Mouse (Mus musculus) limb, embryonic 15.5 days (tissue): ENCODE data around the gene Pex7. TPM values are rescaled to one million over a fixed set of nuclear protein-coding genes. Genes with fewer than 3 reads are reported as not detected.

ENCODE experiments used
- ATAC-seq: fragments of 200-750 bp; cut with Nextera tagmentation; 2 replicates; pipeline ENCODE4 v1.8.0; 2017; ENCODE audit warnings: low read depth, moderate TSS enrichment; ENCODE audit not compliant: insufficient number of reproducible peaks, low FRiP score, low TSS enrichment
- H3K27ac ChIP-seq: fragments of 300-500 bp; sonication (generic); 2 replicates; pipeline ENCODE4 v1.5.1; 2015; ENCODE audit warnings: moderate library complexity, mild to moderate bottlenecking, inconsistent platforms
- H3K27me3 ChIP-seq: fragments of 300-500 bp; sonication (generic); 2 replicates; pipeline ENCODE4 v1.6.1; 2015; ENCODE audit warnings: inconsistent platforms
- H3K36me3 ChIP-seq: fragments of 300-500 bp; sonication (generic); 2 replicates; pipeline ENCODE4 v1.6.1; 2015; ENCODE audit warnings: inconsistent platforms
- H3K4me1 ChIP-seq: fragments of 300-500 bp; sonication (generic); 2 replicates; pipeline ENCODE4 v1.6.1; 2015; ENCODE audit warnings: inconsistent platforms
- H3K4me2 ChIP-seq: fragments of 300-500 bp; sonication (generic); 2 replicates; pipeline ENCODE4 v1.6.1; 2015; ENCODE audit warnings: mild to moderate bottlenecking, inconsistent platforms
- H3K4me3 ChIP-seq: fragments of 300-500 bp; sonication (generic); 2 replicates; pipeline ENCODE4 v1.5.1; 2015; ENCODE audit warnings: mild to moderate bottlenecking, inconsistent platforms
- H3K9ac ChIP-seq: fragments of 300-500 bp; sonication (generic); 2 replicates; pipeline ENCODE4 v1.6.1; 2015; ENCODE audit warnings: inconsistent platforms
- H3K9me3 ChIP-seq: fragments of 300-500 bp; sonication (generic); 2 replicates; pipeline ENCODE4 v1.6.1; 2016; ENCODE audit warnings: inconsistent platforms
- WGBS: fragments of 180-500 bp; shearing (Covaris S2); methylation state at CpG from one replicate; pipeline ENCODE4 v1.1.7; 2015; 5-methylcytosine and 5-hydroxymethylcytosine counted together
- polyA plus RNA-seq: library from polyadenylated mRNA; unstranded; fragments of >200 nt; fragmentation: Nextera tagmentation; extraction: Ambion mirVana; gene quantifications from 2 replicates; pipeline ENCODE4 v1.2.1, GENCODE M21; 2015

The Pex7 gene
- polyA plus RNA-seq, 1 experiment from 2014 or later: 28.2 TPM

DNA sequence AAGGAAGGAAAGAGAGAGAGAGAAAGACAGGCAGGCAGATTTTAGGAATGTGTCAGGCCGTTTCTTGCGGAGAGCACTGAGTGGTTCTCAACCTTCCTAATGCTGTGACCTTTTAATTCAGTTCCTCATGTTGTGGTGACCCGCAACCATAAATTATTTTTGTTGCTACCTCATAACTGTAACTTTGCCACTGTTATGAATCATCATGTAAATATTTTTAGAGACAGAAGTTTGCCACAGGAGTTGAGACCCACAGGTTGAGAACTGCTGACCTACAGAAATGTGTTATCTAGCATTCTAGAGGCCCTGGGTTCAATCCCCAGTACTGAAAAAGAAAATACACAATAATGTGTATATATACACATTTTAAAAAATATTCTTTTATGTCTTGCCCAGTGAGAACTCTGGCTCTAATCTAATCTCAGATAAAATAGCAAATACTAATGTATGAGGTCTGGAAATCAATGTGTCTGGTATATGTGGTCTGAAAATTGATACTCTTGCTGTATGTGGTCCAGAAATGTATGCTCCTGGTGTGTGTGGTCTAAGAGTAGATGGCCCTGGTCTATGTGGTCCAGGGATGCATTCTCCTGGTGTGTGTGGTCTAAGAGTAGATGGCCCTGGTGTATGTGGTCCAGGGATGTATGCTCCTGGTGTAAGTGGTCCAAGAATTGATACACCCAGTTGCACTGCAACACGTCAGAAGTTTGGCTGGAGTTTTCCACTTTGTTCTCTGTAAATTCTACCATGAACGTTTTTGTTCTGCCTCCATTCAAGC, 76.2 kb downstream of the Pex7 start:
- Histone ChIP-seq H3K36me3 (no peaks in the 10 kb centered on the region), H3K4me1 (no peaks in the 10 kb centered on the region), H3K9ac (no peak overlapping the region), H3K4me2 (no peak overlapping the region), H3K27ac (no peak overlapping the region), H3K9me3 (no peaks in the 10 kb centered on the region), H3K4me3 (no peak overlapping the region), H3K27me3 (peaks cover 3% of the 10 kb centered on the region; the same call in 1 of the 2 replicates)
- WGBS: 77% methylated on average over 5 of the region's 5 CpGs
- no peak for ATAC-seq

DNA sequence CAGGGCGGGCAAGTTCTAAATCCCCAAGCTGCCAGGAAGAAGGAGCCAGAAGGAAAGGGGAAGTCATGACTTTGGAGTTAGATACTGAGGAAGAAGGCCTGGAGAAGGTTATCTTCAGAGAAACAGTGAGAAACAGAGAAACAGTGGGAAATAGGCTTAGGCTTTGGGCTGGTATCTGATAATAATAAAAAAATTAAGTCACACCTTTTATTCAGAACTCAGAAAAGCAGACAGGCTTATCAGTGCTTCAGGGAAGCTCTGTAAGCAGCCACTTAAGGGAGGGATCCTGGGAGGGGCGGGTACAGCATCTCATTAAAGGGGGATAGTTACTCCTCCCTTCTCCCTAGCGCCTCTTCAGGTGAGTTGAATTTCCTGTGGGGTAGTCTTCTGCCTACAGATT, 86.5 kb downstream of the Pex7 start:
- no peak overlapping the region for H3K4me2 ChIP-seq
- no peaks in the 10 kb centered on the region for H3K4me1 ChIP-seq
- no peak overlapping the region for H3K4me3 ChIP-seq
- no peak for ATAC-seq
- 0 out of 2 replicates have a peak, but pooled peaks cover 4% of the 10 kb centered on the region for H3K27me3 ChIP-seq
- H3K27ac ChIP-seq: no peak overlapping the region
- no peaks in the 10 kb centered on the region for H3K9me3 ChIP-seq
- 51% methylated on average over 3 of the region's 3 CpGs for WGBS
- H3K9ac ChIP-seq: no peak overlapping the region
- no peaks in the 10 kb centered on the region for H3K36me3 ChIP-seq

DNA sequence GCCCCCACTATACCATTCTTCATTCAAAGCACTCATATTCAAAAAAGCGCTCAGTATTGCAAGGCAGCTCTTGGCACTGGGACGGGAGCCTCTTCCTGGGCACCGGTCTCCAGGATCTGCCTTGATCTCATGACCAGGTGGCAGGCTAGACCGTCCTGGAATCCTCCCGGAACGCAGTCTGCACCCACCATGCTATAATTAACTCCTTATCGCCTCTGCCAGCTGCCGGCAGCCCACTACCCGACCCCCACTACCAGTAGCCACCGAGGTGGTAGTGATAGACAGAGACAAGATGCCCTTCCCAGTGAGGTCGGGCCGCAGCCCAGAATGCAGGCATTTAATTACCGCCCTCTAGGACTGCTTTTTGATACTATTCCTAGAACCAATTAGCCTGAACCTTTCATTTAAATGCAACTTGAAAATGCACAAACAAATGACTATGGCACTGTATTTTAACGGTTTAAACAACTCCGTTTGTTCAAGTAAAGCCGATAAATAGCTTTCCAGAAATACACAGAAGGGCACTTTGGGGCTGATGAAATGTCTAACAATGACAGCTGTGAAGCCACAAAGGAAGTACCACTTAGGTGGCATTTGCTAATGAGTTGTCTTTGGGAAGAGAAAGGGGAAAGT, 88.7 kb downstream of the Pex7 start:
- Histone ChIP-seq H3K9me3 (no peaks in the 10 kb centered on the region), H3K27me3 (peaks cover 4% of the 10 kb centered on the region; the same call in 1 of the 2 replicates), H3K9ac (no peak overlapping the region), H3K4me1 (no peaks in the 10 kb centered on the region), H3K4me3 (no peak overlapping the region), H3K36me3 (no peaks in the 10 kb centered on the region), H3K27ac (no peak overlapping the region), H3K4me2 (no peak overlapping the region)
- no peak for ATAC-seq
- 49% methylated on average over 16 of the region's 16 CpGs for WGBS

DNA sequence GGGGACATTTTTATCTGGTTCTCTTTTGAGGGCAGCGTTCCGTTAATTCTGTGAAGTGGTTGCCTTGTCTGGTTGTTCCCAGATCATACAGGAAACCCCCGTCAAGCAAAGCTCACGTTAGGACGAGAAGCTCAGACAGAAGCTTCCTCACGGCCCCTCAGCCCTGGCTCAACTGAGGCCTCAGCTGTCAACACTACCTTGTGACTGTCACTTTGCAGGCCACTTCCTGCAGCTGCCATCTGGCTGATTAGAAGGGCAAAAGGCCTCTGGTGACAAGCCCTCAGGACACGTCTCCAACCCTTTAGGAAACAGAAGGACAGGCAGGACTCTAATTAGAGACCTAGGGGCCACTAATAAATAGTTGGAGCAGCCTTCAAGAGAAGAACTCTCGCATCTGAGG, 92.1 kb downstream of the Pex7 start:
- 20% methylated on average over 8 of the region's 8 CpGs for WGBS
- H3K27ac ChIP-seq: no peak overlapping the region
- H3K36me3 ChIP-seq: no peaks in the 10 kb centered on the region
- no peaks in the 10 kb centered on the region for H3K9me3 ChIP-seq
- H3K4me1 ChIP-seq: no peaks in the 10 kb centered on the region
- no peak overlapping the region for H3K4me3 ChIP-seq
- no peak overlapping the region for H3K4me2 ChIP-seq
- ATAC-seq: no peak
- H3K9ac ChIP-seq: no peak overlapping the region
- H3K27me3 ChIP-seq: peaks cover 4% of the 10 kb centered on the region; the same call in 1 of the 2 replicates

GRCm38 (mm10) chr10:19811436-19812172, 95.9 kb downstream of the Pex7 start:
- H3K9me3 ChIP-seq: no peaks in the 10 kb centered on the region
- no peak overlapping the region for H3K9ac ChIP-seq
- H3K27me3 ChIP-seq: no peaks in the 10 kb centered on the region; the same call in 1 of the 2 replicates
- no peaks in the 10 kb centered on the region for H3K36me3 ChIP-seq
- ATAC-seq: no peak
- no peak overlapping the region for H3K27ac ChIP-seq
- H3K4me3 ChIP-seq: no peak overlapping the region
- WGBS: 47% methylated on average over 9 of the region's 9 CpGs
- no peak overlapping the region for H3K4me2 ChIP-seq
- H3K4me1 ChIP-seq: no peaks in the 10 kb centered on the region

DNA sequence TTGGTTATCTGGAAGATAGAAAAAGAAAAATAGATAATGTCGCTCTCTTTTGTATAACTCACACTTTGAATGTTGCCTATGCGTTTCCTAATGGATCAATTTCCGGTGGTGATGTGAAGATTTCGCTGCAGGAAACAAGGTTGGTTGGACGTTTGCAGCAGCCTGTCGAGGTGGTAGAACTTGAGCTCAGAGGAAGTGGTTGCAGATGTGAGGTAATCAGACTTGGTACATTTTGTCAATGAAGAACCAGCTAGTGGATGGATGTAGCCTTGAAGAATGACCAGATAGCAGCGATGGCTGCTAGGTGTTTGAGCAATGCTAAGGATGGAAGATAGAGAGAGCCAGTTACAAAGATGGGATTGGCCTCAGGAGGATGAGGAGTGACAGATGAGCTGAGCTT, 102.7 kb downstream of the Pex7 start:
- Histone ChIP-seq H3K4me1 (no peaks in the 10 kb centered on the region), H3K9ac (no peak overlapping the region), H3K9me3 (no peaks in the 10 kb centered on the region), H3K27ac (no peak overlapping the region), H3K27me3 (no peaks in the 10 kb centered on the region), H3K4me3 (no peak overlapping the region), H3K4me2 (no peak overlapping the region), H3K36me3 (no peaks in the 10 kb centered on the region)
- 79% methylated on average over 7 of the region's 7 CpGs for WGBS
- no peak for ATAC-seq

Other genes with a start within 250 kb of the Pex7 start
- 0.92 and 1.2 TPM in 2 replicates for gene Il20ra, start 195.1 kb downstream of the Pex7 start, polyA plus RNA-seq
- gene Slc35d3, start 56.2 kb downstream of the Pex7 start, polyA plus RNA-seq: 1.4 and 1.7 TPM in 2 replicates
- 1.3 and 1.4 TPM in 2 replicates for gene Map3k5, start 26.8 kb upstream of the Pex7 start, polyA plus RNA-seq
- gene Map7, start 240.8 kb upstream of the Pex7 start, polyA plus RNA-seq: 12.3 and 13.2 TPM in 2 replicates